Mouse (Mus musculus) embryonic fibroblast, embryonic 13.5 days (primary cell): ENCODE data around the gene Card11.

ENCODE experiments used
- CTCF ChIP-seq: IDR thresholded peaks from 2 replicates; pipeline ENCODE4 v1.5.1; 2011; ENCODE audit warnings: mild to moderate bottlenecking, control low read depth, low read length, moderate library complexity, borderline replicate concordance; ENCODE audit not compliant: insufficient read depth
- POLR2A ChIP-seq: IDR thresholded peaks from 2 replicates; pipeline ENCODE4 v1.6.1; 2011; ENCODE audit warnings: low read depth, mild to moderate bottlenecking, control low read depth, low read length, moderate library complexity

GRCm38 (mm10) chr5:141029364-141029763, 29.0 kb upstream of the Card11 start:
- TF ChIP-seq CTCF (no peak), POLR2A (no peak)
